28 mouse cellular contexts compared by ENCODE assay signal in the genomic region with DNA sequence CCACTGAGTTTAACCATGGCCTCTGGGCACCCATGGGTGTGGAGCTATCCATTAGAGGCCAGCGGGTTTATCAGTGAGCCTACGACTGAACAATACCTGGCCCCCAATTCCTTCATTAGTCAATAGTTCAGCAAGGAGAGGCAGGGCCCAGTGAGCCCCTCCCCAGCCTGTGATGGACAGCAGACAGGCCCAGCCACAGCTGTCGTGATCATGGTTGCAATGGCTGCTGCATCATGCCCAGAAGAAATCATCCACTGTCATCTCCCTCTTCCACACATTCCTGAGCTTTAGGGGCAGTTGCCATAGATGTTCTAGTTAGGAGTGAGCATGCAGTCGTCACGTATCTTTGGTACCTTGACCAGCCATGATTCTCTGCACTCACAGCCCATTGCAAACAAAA. TPM values are rescaled to one million over a fixed set of nuclear protein-coding genes. Genes with fewer than 3 reads are reported as not detected.
"Had no signal": no experiment of that assay in that cellular context is flagged by ENCODE, and none has a peak within 500 bp of the region (broad histone marks: within the 10 kb centered on the region; RNA-seq: fewer than 3 reads in every experiment).

No protein-coding gene starts in this region.

- ATAC-seq: liver, embryonic 12.5 days; midbrain, embryonic 13.5 days; midbrain, embryonic 16.5 days had no signal

- H3K4me2 ChIP-seq: limb, embryonic 13.5 days; liver, embryonic 12.5 days; liver, embryonic 15.5 days; lung, embryonic 15.5 days; midbrain, embryonic 13.5 days had no signal

- H3K9ac ChIP-seq: limb, embryonic 13.5 days; liver, embryonic 12.5 days; liver, embryonic 15.5 days; lung, embryonic 15.5 days; midbrain, embryonic 13.5 days had no signal

- H3K27ac ChIP-seq: kidney, postnatal 0 days; layer of hippocampus, adult 2 months; limb, embryonic 10.5 days; limb, embryonic 13.5 days; liver, embryonic 12.5 days; liver, embryonic 15.5 days; lung, embryonic 15.5 days; midbrain, embryonic 10.5 days; midbrain, embryonic 13.5 days; stomach, postnatal 0 days had no signal

- H3K4me1 ChIP-seq: limb, embryonic 10.5 days; limb, embryonic 13.5 days; liver, embryonic 12.5 days; liver, embryonic 15.5 days; lung, embryonic 15.5 days; midbrain, embryonic 10.5 days; midbrain, embryonic 13.5 days had no signal

- H3K4me3 ChIP-seq: layer of hippocampus, adult 2 months; limb, embryonic 10.5 days; limb, embryonic 13.5 days; liver, embryonic 12.5 days; liver, embryonic 15.5 days; lung, embryonic 15.5 days; megakaryocyte, embryonic 14.5 days; midbrain, embryonic 10.5 days; midbrain, embryonic 13.5 days had no signal

- DNase-seq: kidney, postnatal 25 days; layer of hippocampus, adult 9-11 months; liver; lung, adult 18-20 months; lung, postnatal 10 days; lung, postnatal 36 days; thymus, adult 2 months; thymus, postnatal 14 days; thymus, postnatal 4 days had no signal

- H3K9me3 ChIP-seq: limb, embryonic 10.5 days; limb, embryonic 13.5 days; liver, embryonic 12.5 days; liver, embryonic 15.5 days; lung, embryonic 15.5 days; megakaryocyte, embryonic 14.5 days; midbrain, embryonic 10.5 days; midbrain, embryonic 13.5 days had no signal

- H3K27me3 ChIP-seq: limb, embryonic 13.5 days; liver, embryonic 12.5 days; liver, embryonic 15.5 days; lung, embryonic 15.5 days; megakaryocyte, embryonic 14.5 days; midbrain, embryonic 13.5 days had no signal

RNA-seq across cellular contexts. Expression of a gene that starts 56.2 kb away (rescaled TPM):
- total RNA-seq: monocyte, adult 5-6 weeks had no signal
- polyA plus RNA-seq: kidney, postnatal 0 days; large intestine, adult 2 months; limb, embryonic 13.5 days; liver, embryonic 12.5 days; liver, embryonic 15.5 days; lung, embryonic 15.5 days; midbrain, embryonic 16.5 days; neural tube, embryonic 11.5 days; neural tube, embryonic 14.5 days; small intestine, adult 2 months; spleen, adult 2 months; stomach, embryonic 14.5 days; stomach, postnatal 0 days had no signal
